Mouse (Mus musculus): ENCODE data around the gene Fam131a.

- TF ChIP-seq CTCF (conservative IDR thresholded peaks at IDR 0.05; ENCODE audit: low read length) (no peak), POU5F1 (IDR thresholded peaks at IDR 0.05; ENCODE audit: borderline replicate concordance, low read length) (no peak)
These were observed 19.2 kb upstream of the Fam131a start for GRCm38 (mm10) chr16:20673706-20674303.

Data from E14TG2a.4 (cell line).